Mouse (Mus musculus): ENCODE results near the gene Lman1l.
A peak's percentile ranks its signal among the peaks of the same experiment; 100 is the strongest.

The Lman1l gene

DNA sequence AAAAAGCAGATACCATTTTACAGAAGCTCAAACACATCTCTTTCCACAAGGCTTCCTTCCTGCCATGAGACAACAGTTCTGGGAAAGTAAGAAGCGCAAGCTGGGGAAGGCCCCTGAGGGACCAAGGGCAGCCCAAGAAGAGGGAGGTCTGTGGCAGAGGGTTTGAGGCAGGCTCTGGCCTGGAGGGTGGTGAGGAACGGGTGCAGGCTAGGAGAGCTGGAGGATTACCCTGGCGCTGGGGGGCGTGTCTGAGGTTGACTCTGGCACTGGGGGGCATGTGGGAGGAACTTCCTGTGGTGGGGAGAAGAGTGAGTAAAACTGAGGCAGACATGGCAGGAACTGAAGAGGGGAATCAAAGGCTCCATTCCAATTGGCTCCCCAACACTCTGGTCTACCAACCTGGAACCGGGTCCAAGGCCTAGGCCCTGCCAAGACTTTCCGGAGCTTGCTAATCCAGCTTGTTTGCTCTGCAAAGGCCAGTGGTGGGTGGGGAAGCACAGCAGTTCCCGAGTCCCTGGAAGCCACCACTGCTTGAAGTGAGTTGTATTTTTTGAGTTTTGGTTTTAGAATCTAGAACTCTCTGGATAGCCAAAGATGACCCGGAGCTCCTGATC, 2.9 kb downstream of the Lman1l start:
- no peak for DNase-seq (ENCODE audit: low spot score)

DNA sequence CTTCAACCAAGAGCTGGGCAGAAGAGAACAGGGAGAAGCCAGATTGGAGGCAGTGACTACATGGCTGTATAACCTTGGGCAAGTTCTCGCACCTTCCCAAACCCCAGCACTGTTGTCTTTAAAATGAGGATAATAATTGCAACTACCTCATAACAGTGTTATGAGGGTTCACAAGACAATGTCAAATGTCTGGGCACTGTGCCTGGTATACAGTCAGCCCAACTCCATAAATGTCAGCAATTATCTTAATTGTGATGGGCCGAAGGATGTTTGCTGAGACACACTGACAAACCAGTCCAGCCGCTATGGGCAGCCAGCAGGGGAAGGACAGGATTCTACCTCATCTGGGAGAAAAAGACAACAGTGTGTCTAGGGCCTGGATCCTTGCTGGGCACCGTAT, 5.8 kb downstream of the Lman1l start:
- no peak for DNase-seq (ENCODE audit: low spot score)

DNA sequence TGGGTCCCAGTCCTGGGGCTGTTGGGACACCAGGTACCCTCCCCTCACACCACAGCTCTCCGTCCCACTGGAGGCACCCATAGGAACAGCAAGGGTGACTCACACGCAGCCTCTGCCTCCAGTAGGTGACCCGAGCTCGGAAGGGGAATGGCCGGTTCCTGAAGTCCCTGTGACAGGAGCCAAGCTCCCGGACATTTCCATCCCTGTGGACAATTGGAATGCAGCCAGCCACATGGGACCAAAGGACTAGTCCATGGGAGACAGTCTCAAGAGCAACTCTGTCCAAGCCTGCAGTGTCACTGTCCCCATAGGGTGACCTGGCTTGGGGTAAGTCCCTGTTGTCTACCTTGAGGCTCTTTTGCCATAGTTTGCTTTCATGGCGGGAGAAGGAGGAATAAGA, 6.6 kb downstream of the Lman1l start:
- DNase-seq (ENCODE audit: low spot score) = no peak

DNA sequence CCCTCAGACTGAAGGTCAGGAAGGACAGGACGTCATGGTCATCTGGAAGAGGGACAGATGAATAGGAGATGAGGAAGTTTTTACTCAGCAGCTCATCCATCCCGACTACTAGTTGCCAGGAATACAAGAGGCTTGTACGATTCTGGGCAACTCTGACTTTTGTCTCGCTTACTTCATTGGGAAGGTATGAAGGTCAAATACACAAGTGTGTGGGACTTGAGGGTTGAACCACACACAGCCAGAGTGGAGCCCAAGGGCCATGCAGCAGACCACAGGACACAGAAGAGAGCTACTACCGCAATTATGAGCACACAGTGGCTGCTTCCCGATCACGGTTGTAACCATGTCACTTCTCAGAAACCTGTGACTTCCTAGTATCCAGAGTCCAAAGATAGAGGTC, 8.0 kb downstream of the Lman1l start:
- no peak for DNase-seq (ENCODE audit: low spot score)

DNA sequence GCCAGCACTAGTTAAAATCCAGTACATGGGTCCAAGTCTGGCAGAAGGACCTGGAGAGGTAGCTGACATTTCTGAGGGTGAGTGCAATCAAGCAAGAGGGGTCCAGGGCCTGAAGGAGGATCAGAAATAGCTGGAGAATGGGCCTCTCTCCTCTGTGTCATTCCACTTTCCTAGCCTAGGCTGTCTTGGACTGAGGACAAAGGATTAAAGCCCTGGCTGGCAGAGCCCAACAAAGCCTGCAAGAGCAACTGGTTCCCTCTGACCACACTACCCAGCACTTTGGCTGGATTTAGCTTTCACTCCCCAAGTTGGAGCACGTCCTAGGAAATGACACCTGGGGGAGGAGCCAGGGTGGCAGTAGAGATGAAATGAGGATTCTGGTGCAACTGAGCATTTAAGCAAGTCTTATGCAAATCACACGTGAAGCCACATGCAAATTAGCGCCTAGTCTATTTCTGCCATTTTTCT, 10.2 kb downstream of the Lman1l start:
- DNase-seq (ENCODE audit: low spot score) = no peak

DNA sequence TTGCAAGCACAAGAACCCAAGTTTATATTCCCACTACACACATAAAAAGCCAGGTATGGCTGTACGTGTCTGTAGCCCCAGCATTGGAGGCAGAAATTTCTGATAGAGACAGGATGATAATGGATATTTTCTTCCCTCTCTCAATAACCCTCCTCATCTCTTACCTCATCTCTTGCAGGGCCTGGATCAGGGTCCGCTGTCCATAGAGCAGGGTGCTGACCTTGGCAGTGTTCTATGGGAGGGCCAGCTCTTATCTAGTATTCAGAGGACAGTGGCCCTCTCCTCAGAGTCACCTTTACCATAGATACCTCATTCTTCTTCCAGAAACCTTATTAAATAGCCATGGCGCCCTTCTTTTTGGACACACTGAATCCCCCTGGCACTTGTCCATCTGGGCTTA, 10.8 kb downstream of the Lman1l start:
- DNase-seq (ENCODE audit: low spot score) = no peak

DNA sequence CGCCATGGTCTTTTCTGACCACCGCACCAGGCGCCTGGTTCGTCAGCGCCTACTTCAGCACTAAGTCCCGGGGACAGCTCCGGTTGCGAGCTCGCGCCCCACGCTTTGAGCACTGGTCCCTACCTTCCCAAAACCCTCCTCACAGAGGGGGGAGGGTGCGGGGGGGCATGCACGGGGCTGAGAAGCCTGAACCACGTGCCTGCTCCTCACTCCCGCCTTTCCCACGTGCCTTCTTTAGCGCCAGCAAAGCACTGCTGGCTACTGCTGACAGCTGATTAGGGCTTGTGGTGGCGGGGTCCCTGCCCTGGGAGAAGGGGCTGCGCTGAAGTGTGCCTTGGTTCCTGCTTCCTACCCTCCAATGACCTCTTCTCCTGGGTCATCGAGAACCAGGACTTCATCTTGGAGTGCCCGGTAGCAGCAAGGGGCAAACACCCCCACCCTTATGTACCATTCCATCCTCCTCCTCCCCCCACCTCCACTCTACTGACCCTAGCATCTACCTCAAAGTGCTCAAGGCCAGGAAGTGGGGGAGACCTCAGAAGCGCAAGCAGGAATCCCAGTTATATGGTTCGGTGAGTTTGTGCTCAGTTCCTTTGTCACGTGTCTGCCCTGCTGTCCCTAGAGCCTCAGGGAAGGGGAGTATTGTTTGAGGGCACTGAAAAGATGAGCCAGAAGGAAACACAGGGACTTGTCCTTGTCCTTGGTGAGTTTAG, 14.3 kb downstream of the Lman1l start, which contains the start of gene Cplx3:
Cplx3 (minus strand) TSS at position 143 of the 713 bp plus-strand sequence.
- DNase-seq (ENCODE audit: low spot score) = no peak

DNA sequence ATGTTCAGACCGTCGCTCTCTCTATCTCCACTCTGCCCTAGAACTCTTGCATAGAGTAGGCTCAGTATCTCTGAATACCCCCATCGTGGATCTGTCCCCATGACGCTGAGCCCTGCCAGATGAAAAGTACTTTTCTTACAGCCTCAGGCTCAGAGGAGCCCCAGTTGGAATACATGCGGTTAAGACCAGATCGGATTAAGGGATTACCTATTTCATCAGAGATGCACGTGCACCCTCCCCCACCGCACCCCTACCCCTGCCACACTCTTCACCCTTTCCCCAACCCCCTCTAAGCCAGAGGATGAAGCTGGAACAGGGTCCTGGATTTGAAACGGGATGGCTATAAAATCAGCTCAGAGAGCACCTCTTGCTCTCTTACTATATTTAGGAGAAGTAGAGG, 15.1 kb downstream of the Lman1l start:
- DNase-seq (ENCODE audit: low spot score) = no peak

DNA sequence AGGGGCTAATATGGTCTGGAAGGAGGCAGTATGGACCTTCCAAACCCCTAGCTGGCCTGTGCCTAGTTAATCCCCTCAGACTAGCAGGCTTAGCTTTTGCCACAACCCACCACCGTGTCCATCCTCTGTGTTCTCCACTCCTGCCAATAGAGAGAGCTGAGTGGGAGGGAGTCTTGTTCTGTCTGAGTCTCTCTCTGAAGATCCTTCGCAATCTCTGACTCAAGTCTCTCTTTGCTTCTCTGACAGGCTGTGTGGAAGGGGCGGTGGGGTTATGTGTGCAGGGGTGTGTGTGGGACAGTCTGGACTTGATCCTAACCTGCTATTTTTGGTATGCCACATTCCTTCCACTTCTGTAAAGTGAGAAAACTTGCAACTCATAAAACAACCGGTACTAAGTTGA, 15.7 kb downstream of the Lman1l start:
- DNase-seq (ENCODE audit: low spot score) = no peak

DNA sequence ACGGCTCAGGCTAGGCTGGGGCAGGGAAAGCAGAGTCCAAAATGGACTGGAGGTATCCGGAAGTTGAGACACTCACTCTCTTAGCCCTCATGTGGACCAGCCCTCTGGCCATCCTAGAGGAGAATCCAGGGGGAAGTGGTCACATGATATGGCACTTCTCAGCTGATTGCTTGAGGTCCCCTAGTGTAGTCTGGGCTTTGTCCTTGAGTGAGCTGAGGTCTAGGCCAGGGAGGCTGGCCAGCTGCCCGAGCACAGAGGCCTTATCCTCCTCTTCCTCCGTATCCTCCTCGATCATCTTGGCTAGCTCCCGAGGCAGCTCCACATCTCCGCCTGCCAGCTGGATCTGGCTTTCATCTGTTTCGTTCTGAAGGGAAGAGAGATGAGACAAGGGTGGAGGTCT, 18.5 kb downstream of the Lman1l start:
- DNase-seq (ENCODE audit: low spot score) = no peak

DNA sequence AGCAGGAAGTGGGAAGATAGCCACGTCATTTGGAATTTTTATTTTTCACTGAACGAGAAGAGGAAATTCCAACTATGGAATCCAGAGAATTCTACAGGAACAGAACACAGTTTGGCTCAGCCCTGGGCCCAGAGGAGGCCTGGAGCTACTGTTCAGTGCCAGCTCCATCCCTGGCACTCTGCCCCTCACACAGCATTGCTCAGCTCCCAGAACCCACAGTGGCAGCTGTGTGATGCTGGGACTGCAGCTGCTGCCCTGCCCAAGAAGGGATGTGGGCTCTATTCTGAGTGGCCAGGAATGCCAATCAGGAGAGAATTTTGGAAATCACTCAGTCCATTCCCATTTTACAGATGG, 19.2 kb downstream of the Lman1l start:
- DNase-seq (ENCODE audit: low spot score) = no peak

DNA sequence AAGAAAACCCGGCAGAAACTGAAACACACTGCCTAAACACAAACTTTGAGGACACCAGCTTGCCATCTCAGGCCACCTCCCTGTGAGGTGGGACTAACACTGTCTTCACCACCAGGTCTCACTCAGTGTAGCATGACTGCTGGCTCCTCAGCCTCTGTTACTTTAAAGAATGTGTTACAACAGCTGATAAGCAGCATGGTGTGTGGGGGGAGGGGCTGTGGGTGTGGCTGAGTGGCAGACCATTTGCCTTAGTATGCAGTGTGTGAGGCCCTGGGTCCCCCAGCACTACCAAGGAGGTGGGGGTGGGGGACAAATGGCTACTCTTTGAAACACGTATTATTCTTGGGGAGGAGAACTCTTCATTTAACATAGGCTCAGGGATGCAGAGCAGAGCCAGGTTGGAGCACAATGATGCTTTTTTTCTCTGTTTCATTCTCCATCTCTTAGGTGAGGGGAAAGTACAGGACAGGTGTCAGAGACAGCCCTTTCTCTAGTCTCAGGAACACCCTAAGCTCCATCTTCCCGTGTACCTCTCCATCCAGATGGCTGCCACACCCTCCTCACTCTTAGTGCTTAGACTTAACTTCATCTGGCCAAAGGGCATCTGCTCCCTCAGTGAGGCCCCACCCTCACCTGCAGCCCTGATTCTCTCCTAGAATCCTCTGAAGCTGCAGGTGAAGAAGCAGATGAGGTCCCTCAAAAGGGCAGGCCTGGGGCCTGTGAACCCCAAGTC, 19.8 kb downstream of the Lman1l start:
- DNase-seq (ENCODE audit: low spot score) = no peak

DNA sequence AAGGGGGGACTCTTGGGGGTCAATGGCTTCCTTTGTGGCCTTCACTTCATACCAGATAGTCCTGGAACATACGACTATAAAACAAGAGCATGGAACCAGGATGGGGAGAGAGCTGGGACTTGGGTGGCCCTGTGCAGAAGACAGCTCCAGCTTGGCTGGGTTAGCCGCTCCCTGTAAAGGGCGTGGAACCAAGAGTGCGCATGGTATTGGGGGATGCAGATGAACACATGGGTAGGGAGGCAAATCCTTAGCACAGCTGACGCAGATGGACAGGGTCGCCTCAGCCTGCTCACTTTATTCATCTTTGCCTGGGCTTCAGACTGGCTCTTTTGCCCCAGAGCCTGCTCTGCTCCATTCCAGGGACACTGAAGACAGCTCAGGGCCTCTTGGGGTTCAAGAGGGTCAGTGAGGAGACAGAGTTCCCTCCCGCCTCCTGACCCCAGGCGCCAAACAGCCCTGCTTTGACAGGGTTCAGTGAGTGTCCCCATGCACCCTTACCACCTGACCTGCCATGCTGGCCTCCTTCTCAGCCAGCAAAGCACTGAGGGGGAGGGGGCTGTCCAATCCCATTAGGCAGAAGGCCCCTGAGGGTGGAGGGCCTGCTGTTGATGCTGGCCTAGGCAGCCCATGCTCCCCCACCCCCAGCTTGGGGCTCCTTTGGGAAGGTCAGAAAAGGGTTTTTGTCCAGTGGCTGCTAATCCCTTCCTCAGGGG, 21.6 kb downstream of the Lman1l start:
- no peak for DNase-seq (ENCODE audit: low spot score)

DNA sequence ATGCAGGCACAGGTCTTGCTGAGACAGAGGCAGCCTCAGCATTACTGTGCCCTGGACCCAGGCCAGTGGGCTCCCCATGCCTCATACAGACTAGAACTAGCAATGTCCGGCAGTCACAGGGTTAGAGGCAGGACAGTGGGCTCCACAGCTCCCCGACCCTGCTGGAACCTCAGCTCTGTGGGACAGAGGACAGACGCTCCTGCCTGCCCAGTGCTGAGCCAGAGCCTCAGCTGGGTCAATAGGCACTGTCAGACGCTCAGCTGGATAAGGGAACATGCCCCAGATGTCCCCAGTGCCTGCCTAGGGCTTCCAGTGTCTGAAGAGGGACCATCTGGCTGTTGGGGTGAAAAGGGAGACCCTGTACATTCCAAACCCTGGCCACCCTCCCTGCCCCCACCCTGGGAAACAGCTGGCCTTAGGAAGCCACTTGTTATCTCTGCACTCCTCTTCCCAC, 22.6 kb downstream of the Lman1l start:
- no peak for DNase-seq (ENCODE audit: low spot score)

DNA sequence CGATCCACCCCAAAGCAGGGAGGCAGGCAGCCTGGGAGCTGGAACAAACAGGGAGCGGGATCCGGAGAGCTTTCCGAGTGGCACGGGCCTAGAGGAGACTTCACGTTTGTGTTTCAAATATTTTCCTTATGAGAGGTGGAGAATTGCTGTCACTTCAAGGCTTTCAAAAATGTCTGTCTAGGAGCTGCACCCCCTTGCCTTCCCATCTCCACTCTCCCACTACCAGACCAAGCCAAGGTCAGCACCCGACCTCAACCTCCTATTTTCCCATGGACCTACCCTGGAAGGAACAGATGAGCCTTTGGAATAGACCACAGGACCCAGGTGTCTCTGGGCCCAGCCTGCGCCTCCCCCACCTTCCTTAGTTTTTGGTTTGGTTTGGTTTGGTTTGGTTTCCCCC, 23.3 kb downstream of the Lman1l start:
- no peak for DNase-seq (ENCODE audit: low spot score)

DNA sequence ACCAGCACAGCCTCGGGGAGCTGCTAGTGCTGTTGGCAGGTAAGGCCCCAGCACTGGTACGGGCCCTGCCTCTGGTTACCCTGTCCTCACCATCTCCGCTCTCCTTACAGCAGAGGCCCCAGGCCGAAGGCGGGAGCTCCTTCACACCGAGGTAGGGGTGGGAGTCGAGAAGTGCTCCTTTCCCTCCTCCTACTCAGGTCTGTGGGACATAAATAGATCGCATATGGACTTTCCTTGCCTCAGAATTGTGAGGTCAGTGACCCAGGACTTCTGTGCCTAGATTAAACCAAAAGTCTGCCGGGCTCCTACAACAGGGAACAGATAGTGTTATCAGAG, 26.4 kb downstream of the Lman1l start:
- no peak for DNase-seq (ENCODE audit: low spot score)

DNA sequence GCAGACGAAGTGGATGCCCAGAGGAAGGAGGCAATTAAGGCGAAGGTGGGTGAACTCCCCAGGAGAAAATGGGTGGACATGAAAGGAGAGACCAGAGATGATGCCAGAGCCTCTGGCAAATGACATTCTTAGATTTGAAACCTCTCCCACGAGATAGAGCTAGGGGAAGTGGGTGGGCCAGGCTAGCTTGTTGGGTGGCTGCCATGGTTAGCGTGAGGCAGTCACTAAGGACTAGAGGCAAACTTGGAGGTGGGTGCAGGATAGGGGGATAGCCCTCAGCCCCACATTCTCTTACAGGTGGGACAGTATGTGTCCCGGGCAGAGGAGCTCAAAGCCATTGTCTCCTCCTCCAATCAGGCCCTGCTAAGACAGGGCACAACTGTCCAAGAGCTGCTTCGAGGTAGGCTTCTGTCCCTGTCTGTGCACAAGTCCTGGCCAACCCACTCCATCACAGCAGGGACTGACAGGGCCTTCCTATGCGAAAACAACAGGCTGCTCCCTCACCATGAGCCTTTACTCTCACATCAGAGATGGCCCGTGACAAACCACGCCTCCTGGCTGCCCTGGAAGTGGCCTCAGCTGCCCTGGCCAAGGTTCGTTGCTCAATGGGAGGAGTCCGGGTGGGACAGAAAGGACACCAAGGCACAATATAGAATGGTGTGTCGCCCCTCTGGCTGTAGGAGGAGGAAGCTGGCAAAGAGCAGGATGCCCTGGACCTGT, 27.0 kb downstream of the Lman1l start:
- no peak for DNase-seq (ENCODE audit: low spot score)

DNA sequence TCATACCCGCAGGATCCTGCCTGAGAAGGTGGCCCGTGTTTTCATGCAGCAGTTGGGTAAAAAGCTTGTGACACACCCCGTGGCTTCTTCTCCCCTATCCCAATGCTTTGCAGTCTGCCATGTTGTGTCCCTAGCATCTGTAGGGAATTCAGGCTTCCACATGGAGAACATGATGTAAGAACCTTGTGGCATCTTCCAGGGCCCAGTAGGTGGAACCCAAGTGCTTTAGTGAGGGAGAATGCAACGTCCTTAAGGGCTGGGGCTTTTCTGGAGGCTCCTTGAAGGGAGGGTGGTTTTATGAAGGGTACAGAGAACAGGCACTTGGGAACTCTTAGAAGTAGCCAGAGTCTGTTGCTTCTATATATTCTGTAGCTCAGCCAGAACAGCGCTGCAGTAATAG, 29.8 kb downstream of the Lman1l start:
- DNase-seq (ENCODE audit: low spot score) = no peak

DNA sequence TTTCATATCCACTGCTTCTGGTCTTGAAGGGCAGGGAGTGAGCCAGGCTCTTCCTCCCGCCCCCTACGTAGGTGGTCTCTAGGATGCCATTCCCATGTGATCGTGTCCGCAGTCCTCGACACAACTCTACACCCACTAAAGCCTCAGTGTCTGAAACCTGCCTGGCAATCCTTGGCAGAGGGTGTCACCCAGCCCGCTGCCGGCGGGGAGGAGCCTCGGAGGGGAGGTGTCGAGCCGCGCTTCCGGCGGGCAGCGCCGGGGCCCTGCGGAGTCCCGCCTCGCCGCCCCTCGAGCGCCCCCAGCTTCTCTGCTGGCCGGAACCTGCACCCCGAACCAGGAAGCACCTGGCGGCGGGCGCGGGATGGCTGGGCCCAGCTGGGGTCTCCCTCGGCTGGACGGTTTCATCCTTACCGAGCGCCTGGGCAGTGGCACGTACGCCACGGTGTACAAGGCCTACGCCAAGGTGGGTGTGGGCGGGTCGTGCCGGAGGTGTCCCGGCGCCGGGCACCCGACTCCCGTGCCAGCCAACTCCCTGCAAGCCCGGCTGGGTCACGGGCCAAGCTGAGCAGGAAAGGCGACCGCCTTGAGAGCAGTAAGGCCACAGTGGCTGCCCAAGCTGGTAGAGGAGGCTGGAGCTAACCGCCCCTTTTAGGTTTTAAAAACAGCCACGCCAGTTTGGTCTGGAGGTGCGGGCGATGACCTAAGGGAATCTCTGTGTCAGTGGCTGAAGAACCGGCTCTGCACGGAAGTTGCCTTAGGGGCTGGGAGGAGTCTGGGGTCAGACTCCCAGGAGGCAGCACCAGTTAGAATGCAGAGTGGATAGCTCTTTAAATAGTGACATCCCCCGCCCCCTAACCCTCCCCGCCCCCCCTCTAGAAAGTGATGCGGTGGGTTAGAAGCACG, 31.1 kb downstream of the Lman1l start, which contains the start of gene Ulk3:
Ulk3 (plus strand) TSS at position 229 of the 903 bp plus-strand sequence.
- DNase-seq (ENCODE audit: low spot score) = peak; percentile 31

DNA sequence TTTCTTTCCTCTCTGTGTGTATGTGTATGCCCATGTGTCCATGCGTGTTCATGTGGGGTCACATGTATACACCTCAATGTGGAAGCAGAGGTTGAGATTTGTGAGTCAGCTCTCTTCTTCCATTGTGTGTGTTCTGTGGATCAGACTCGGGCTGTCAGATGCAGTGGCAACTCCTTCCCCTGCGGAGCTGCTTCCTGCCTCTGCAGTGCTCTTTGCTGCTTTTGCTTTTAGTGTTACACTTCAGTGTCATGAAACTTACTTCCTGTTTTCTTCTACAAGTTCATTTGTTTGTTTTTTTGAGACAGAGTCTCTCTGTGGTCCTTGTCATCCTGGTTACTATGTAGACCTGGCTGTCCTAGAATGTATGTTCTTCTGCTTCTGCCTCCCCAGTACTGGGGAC, 35.6 kb downstream of the Lman1l start:
- no peak for DNase-seq (ENCODE audit: low spot score)

Measured in urinary bladder, postnatal 10 days (tissue).